Mouse (Mus musculus) liver, adult 2 months (tissue): ENCODE data around the gene Best1. TPM values are rescaled to one million over a fixed set of nuclear protein-coding genes. Genes with fewer than 3 reads are reported as not detected.

ENCODE experiments used
- DNase-seq: peaks from one replicate; pipeline ENCODE4 v3.0.0-alpha.2; 2011; ENCODE audit warnings: low read depth, low spot score; ENCODE audit errors: extremely low read depth
- H3K27ac ChIP-seq: fragments of 200-500 bp; replicated peaks from 2 replicates; pipeline ENCODE4 v1.5.1; 2012; ENCODE audit warnings: low read depth, mild to moderate bottlenecking, control low read depth, inconsistent platforms, low read length; ENCODE audit not compliant: insufficient read depth
- H3K27me3 ChIP-seq: fragments of 200-500 bp; 2 replicates; pipeline ENCODE4 v1.6.1; 2012; ENCODE audit warnings: mild to moderate bottlenecking, moderate library complexity, low read length, inconsistent platforms; ENCODE audit not compliant: control insufficient read depth, insufficient read depth
- H3K36me3 ChIP-seq: fragments of 200-500 bp; 2 replicates; pipeline ENCODE4 v1.6.1; 2012; ENCODE audit warnings: low read length, inconsistent platforms; ENCODE audit not compliant: control insufficient read depth, insufficient read depth
- H3K4me1 ChIP-seq: fragments of 200-500 bp; 2 replicates; pipeline ENCODE4 v1.6.1; 2011; ENCODE audit warnings: low read length; ENCODE audit not compliant: control insufficient read depth, insufficient read depth
- H3K4me3 ChIP-seq: fragments of 200-500 bp; 2 replicates; pipeline ENCODE4 v1.5.1; 2011; ENCODE audit warnings: low read depth, mild to moderate bottlenecking, control low read depth, low read length, moderate library complexity; ENCODE audit not compliant: insufficient read depth
- H3K79me2 ChIP-seq: fragments of 200-500 bp; 2 replicates; pipeline ENCODE4 v1.6.1; 2012; ENCODE audit warnings: inconsistent platforms, mild to moderate bottlenecking, low read length, moderate library complexity; ENCODE audit not compliant: control insufficient read depth, insufficient read depth
- H3K9ac ChIP-seq: fragments of 200-500 bp; 2 replicates; pipeline ENCODE4 v1.6.1; 2012; ENCODE audit warnings: low read depth, mild to moderate bottlenecking, control low read depth, inconsistent platforms, low read length
- CTCF ChIP-seq: fragments of 200-500 bp; IDR thresholded peaks from 2 replicates; pipeline ENCODE4 v1.5.1; 2011; ENCODE audit warnings: low read depth, low read length, control low read depth
- POLR2A ChIP-seq: fragments of 200-500 bp; IDR thresholded peaks from 2 replicates; pipeline ENCODE4 v1.6.1; 2011; ENCODE audit warnings: low read length, control low read depth; ENCODE audit not compliant: insufficient read depth; ENCODE audit errors: extremely low read depth
- WGBS: fragments of 180-500 bp; shearing (Covaris S2); methylation state at CpG from one replicate; pipeline ENCODE4 v1.1.7; 2018; 5-methylcytosine and 5-hydroxymethylcytosine counted together
- polyA plus RNA-seq: library from polyadenylated mRNA; depleted of rRNA; stranded (reverse); fragments of >200 nt; gene quantifications from 2 replicates; pipeline ENCODE4 v1.2.3, GENCODE M21; 2012
- total RNA-seq: library from RNA; depleted of rRNA; stranded (reverse); fragments of >200 nt; gene quantifications from 2 replicates; pipeline ENCODE4 v1.2.3, GENCODE M21; 2014

The Best1 gene
- total and polyA plus RNA-seq, 2 experiments = 0.05 TPM; not detected in 1

- Histone ChIP-seq H3K9ac (no peak overlapping the region), H3K27me3 (no peaks in the 10 kb centered on the region), H3K4me1 (peaks cover 9% of the 10 kb centered on the region), H3K4me3 (no peak overlapping the region), H3K36me3 (no peaks in the 10 kb centered on the region), H3K27ac (no peak overlapping the region), H3K79me2 (no peaks in the 10 kb centered on the region)
- TF ChIP-seq POLR2A (no peak), CTCF (peak; percentile 98)
- peak; percentile 49 for DNase-seq
- WGBS = 27% methylated on average over 5 of the region's 5 CpGs
Observed at GRCm38 (mm10) chr19:9991304-9991703, 10.1 kb downstream of the Best1 start.

GRCm38 (mm10) chr19:9989884-9990256, 11.6 kb downstream of the Best1 start:
- Histone ChIP-seq H3K79me2 (no peaks in the 10 kb centered on the region), H3K36me3 (peaks cover 10% of the 10 kb centered on the region), H3K4me1 (peaks cover 11% of the 10 kb centered on the region), H3K27ac (no peak overlapping the region), H3K27me3 (no peaks in the 10 kb centered on the region), H3K9ac (no peak overlapping the region), H3K4me3 (no peak overlapping the region)
- DNase-seq = no peak
- no peak for TF ChIP-seq POLR2A

- H3K79me2 ChIP-seq = no peaks in the 10 kb centered on the region
- H3K27me3 ChIP-seq = no peaks in the 10 kb centered on the region
- TF ChIP-seq CTCF (peak; percentile 77), POLR2A (no peak)
- peak; percentile 27 for DNase-seq
- H3K9ac ChIP-seq = no peak overlapping the region
- peaks cover 16% of the 10 kb centered on the region for H3K4me1 ChIP-seq
- H3K27ac ChIP-seq = no peak overlapping the region
- H3K4me3 ChIP-seq = no peak overlapping the region
- H3K36me3 ChIP-seq = peaks cover 14% of the 10 kb centered on the region
- 49% methylated on average over 17 of the region's 17 CpGs for WGBS
Observed at GRCm38 (mm10) chr19:9989171-9989883, 12.1 kb downstream of the Best1 start.

- H3K27ac ChIP-seq = no peak overlapping the region
Observed at GRCm38 (mm10) chr19:9987593-9987992, 13.8 kb downstream of the Best1 start.

GRCm38 (mm10) chr19:9987192-9987591, 14.2 kb downstream of the Best1 start:
- H3K4me3 ChIP-seq = no peak overlapping the region
- TF ChIP-seq CTCF = no peak
- no peak for TF ChIP-seq POLR2A
- no peak for DNase-seq
- WGBS = 77% methylated on average over 6 of the region's 6 CpGs
- H3K4me1 ChIP-seq = peaks cover 16% of the 10 kb centered on the region
- H3K79me2 ChIP-seq = peaks cover 7% of the 10 kb centered on the region; the same call in 1 of the 2 replicates
- H3K27me3 ChIP-seq = no peaks in the 10 kb centered on the region
- H3K36me3 ChIP-seq = peaks cover 22% of the 10 kb centered on the region
- no peak overlapping the region for H3K27ac ChIP-seq
- H3K9ac ChIP-seq = no peak overlapping the region

More at GRCm38 (mm10) chr19:9987593-9987992, 13.8 kb downstream of the Best1 start:
- no peaks in the 10 kb centered on the region for H3K27me3 ChIP-seq
- no peak for DNase-seq
- peaks cover 7% of the 10 kb centered on the region; the same call in 1 of the 2 replicates for H3K79me2 ChIP-seq
- H3K9ac ChIP-seq = no peak overlapping the region
- H3K4me1 ChIP-seq = peaks cover 16% of the 10 kb centered on the region
- H3K4me3 ChIP-seq = no peak overlapping the region
- TF ChIP-seq POLR2A (no peak), CTCF (no peak)
- H3K36me3 ChIP-seq = peaks cover 22% of the 10 kb centered on the region

GRCm38 (mm10) chr19:9985900-9986421, 15.5 kb downstream of the Best1 start:
- peaks cover 20% of the 10 kb centered on the region for H3K4me1 ChIP-seq
- H3K27ac ChIP-seq = no peak overlapping the region
- H3K4me3 ChIP-seq = no peak overlapping the region
- WGBS = 54% methylated on average over 2 of the region's 2 CpGs
- TF ChIP-seq CTCF = no peak
- H3K9ac ChIP-seq = no peak overlapping the region
- H3K36me3 ChIP-seq = peaks cover 22% of the 10 kb centered on the region
- DNase-seq = peak; percentile 37
- peaks cover 7% of the 10 kb centered on the region; the same call in 1 of the 2 replicates for H3K79me2 ChIP-seq
- H3K27me3 ChIP-seq = no peaks in the 10 kb centered on the region
